Mouse (Mus musculus) adrenal gland, adult 8-10 months (tissue): ENCODE data around the gene Ccdc85b. TPM values are rescaled to one million over a fixed set of nuclear protein-coding genes. Genes with fewer than 3 reads are reported as not detected.

Source experiments
- DNase-seq: peaks from one replicate; pipeline ENCODE4 v3.0.0; 2022
- total RNA-seq, 4 experiments: library from RNA; stranded (reverse); gene quantifications; 2 replicates each; pipeline ENCODE4 v1.2.4; 2022

Gene Ccdc85b
- total RNA-seq, 4 experiments from 2014 or later, result 8.9 to 12.4 (median 11.4) TPM

GRCm38 (mm10) chr19:5480016-5480415, 22.3 kb upstream of the Ccdc85b start:
- no peak for DNase-seq

- DNase-seq, result no peak
Observed at GRCm38 (mm10) chr19:5477668-5478300, 20.1 kb upstream of the Ccdc85b start.

DNA sequence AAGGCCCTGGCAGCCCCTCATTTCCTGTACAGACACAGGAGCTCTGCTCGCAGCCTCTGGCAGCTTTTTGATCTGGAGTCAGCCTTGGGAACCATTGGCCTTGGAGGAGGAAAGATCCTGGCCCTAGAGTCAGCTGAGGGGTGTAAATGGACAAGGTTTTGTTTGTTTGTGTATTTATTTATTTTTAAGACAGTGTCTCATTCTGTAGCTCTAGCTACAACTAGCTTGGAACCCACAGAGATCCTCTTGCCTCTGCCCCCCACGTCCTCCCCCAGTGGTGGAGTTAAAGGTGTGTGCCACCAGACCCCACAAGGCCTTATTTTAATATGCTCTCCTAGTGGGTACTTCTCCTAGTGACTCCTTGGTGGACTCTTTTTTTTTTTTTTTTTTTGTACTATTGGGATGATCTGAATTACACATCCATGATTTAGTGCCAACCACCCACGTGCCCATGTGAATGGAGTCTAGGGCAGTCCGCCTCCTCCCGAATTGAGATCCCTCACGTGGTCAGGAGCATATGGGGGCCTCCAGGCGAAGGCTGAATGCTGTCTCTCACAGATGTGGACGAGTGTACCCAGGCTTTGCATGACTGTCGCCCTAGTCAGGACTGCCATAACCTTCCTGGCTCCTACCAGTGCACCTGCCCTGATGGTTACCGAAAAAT, 19.4 kb upstream of the Ccdc85b start:
- no peak for DNase-seq

GRCm38 (mm10) chr19:5475069-5475714, 17.5 kb upstream of the Ccdc85b start:
- DNase-seq, result no peak

- no peak for DNase-seq
Observed at GRCm38 (mm10) chr19:5474281-5475068, 16.8 kb upstream of the Ccdc85b start.

DNA sequence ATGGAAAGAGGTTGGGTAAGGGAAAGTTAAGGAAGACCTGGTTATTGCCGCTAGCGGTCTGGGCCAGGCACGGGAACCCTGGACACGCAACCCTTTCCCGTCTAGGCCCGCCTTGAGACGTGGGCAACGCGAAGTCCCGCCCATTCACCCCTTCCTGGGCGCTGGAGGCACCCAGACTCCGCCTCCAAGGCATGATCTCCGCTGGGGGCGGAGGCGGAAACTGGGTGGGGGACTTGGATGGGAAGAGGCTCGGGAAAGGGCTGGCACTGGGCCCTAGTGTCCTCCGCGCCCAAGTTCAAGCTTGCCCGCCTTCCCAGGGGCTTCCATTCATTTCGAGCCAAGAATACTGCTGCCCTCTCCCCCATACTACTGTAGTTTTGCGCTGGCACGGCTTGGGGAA, 16.0 kb upstream of the Ccdc85b start, which contains the start of gene Efemp2:
TSS of gene Efemp2 (plus strand) at position 235 of the 400 bp plus-strand sequence.
- peak; percentile 89 for DNase-seq

DNA sequence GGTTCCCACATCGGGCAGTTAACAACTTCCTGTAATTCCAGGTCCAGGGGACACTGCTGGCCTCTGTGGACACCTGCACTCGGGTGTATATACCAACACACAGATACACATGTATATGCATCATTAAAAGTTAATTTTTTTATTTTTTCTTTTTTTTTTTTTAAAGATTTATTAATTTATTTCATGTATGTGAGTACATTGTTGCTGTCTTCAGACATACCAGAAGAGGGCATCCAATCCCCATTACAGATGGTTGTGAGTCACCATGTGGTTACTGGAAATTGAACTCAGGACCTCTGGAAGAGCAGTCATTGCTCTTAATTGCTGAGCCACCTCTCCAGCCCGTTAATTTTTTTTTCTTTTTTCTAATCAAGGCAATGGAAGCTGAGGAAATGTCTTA, 15.2 kb upstream of the Ccdc85b start:
- no peak for DNase-seq

- DNase-seq, result no peak
Observed at GRCm38 (mm10) chr19:5471846-5472245, 14.2 kb upstream of the Ccdc85b start.

- no peak for DNase-seq
Observed at GRCm38 (mm10) chr19:5468374-5468773, 10.7 kb upstream of the Ccdc85b start, which contains the start of gene Ctsw. TSS of gene Ctsw (minus strand) at chr19:5468507.

DNA sequence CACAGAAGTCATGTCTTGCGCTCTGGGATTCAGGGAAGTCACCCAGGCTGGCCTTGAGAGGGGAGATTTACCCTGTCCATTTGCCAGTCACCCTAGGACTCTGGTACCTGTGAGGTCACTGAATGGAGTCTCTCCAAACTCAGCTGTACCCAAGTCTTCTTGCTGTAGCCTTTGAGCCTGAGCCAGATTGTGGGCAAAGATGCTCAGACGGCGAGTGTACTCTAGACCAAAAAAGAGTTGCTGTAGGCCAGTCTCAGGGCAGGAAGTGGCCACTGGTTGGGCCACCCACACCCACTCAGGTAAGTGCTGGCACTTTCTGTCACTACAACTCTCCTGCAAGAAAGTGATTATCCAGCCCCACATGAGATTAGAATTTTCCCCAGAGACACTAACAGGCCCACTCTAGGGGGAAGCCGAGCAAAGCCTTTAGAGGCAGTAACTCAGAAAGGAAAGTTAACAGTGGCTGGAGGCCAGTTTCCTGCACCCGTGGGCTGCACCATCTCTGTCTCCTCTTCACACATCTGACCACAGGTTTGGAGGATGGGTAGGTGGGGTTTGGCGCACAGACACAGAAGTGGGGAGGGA, 9.3 kb upstream of the Ccdc85b start:
- DNase-seq, result no peak

GRCm38 (mm10) chr19:5465037-5465436, 7.3 kb upstream of the Ccdc85b start:
- no peak for DNase-seq

DNA sequence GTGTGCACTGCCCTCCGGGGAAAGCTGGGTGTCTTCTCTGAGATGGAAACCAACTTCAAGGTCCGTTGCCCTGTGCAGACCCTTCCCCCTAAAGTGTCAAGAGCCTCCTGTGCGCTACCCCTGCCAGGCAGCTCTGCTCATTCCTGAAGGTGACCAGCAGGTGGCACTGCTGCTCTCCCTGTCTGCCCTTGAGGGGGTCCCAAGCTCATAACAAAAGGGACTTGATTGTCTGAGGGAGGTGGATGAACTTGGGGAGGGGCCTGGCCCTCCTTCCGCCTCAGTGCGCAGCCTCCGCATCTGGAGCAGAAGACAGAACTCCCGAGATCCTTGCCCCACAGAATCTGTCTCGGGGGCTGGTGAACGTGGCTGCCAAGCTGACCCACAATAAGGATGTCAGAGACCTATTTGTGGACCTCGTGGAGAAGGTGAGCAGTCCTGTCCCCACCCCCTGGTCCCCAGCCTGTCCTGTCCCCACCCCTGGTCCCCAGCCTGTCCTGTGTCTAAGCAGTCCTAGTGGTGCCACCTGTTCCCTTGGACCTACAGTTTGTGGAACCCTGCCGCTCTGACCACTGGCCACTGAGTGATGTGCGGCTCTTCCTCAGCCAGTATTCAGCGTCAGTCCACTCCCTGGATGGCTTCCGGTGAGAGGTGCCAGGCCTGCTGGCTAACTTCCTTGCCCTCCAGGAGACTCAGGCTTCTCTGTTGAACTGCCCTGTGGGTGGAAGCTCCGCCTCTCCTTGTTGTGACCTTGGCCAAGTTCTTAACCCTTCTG, 6.3 kb upstream of the Ccdc85b start:
- no peak for DNase-seq

- DNase-seq, result no peak
Observed at GRCm38 (mm10) chr19:5463212-5463611, 5.5 kb upstream of the Ccdc85b start.

GRCm38 (mm10) chr19:5461411-5461810, 3.7 kb upstream of the Ccdc85b start:
- DNase-seq, result no peak

DNA sequence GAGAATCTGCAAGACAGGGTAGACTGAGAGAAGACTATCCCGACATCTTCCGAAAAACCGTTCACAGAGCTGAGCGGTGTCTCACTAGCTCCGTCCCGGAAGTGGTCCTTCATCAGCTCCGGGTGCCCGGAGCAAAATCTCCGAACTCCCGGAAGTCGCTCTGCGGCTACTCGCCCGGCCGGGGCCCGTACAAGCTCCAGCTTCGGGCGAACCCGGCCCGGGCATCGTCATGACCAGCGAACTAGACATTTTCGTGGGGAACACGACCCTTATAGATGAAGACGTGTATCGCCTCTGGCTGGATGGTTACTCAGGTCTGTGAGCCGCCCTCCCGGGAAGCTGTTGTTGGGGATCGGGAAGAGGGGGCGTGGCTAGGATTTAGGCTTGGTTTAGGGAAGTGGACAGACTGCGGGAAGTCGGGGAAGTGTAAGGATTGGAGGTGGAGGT, 2.8 kb upstream of the Ccdc85b start, which contains the start of gene Fibp:
TSS of gene Fibp (plus strand) at position 151 of the 447 bp plus-strand sequence.
- DNase-seq, result peak; percentile 82

DNA sequence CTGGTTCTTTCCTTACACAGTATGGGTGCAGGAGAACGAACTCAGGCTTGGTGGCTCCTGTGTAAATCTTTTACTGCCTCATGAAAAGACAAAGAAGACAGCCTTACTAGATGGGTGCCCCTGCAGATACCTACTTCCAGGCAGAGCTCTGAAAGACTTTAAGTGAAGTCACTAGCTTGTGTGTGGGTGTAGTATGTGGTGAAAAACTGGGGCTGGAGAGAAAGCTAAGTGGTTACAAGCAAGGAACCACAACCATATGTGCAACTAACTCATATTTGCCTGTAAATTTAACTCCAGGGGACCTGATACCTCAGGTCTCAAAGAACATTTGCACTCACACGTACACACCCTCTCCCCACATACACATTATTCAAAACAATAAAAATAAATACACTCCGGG, 2.2 kb upstream of the Ccdc85b start:
- DNase-seq, result no peak

- no peak for DNase-seq
Observed at GRCm38 (mm10) chr19:5459019-5459418, 1.3 kb upstream of the Ccdc85b start.

DNA sequence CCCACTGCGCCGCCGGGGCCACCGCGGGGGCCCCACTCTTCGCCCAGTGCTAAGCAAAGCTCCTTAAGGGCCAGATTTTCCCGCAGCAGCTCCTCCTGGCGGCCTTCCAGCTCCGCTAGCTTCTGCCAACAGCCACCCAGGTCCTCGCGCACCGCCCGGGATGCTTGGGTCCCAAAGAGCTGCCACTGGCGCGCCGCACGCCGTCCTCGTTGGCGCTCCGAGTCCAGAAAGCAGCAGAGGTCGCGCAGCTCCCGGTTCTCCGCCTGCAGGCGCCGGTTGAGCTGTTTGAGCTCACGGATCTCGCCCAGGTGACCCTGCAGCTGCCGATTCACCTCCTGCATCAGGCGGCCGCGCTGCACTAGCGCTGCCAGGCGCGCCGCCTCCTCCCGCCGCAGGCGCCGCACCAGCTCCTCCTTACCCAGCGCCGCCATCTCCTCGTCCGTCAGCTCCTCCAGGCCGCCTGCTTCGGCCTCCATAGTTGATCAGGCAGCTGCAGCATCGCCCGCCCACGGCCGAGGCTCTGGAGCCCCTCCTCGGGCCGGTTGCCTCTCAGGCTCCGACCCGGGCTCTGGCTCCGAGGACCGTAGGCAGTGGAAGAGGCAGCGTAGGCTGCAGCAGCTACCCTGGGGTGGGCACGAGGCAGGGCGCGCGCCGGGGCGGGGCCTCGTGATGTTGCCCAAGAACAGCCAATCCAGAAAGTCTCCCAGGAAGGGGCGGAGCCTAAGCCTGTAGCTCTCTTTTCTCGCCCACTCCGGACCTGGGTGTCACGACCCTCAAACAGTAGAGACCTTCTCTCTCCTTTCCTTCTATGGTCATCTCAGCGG, 560 bp downstream of the Ccdc85b start:
- peak; percentile 93 for DNase-seq

DNA sequence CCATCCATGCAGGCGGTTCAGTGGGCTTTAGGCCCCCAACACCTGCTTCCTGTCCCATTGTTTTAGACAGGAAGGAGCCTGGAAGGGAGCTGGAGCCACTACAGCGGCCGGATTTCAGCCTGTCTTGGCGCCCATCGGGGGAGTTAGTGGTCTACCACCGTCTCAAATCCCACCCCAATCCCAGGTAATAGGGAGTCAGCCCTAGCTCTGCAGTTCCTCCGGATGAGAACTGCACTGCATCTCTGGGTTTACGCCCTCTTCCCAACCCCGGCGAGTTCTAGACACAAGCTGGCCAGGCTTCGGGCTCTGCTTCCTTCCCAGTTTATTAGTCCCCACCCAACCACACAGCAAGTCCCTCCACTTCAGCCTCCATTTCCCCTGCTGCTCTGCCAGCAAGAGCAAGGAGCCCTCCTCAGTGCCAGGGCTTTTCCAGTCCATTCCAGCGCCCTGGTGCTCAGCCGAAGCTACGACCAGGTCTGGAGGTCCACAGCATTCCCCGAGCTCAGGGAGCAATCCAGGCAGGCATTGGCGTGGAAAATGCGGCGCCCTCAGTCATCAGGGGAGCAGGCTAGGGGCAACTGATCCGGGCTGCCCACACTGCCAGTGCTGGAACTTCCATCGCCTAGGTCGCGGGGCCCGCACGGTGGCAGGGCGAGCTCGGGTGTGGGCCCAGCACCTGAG, 1.3 kb downstream of the Ccdc85b start:
- no peak for DNase-seq

- no peak for DNase-seq
Observed at GRCm38 (mm10) chr19:5455568-5455967, 2.1 kb downstream of the Ccdc85b start.
